Mouse (Mus musculus) large intestine, adult 2 months (tissue): Measurements from ENCODE around the gene Jmjd8. TPM values are rescaled to one million over a fixed set of nuclear protein-coding genes. Genes with fewer than 3 reads are reported as not detected.

Experiments used
- DNase-seq: peaks from one replicate; pipeline ENCODE4 v3.0.0-alpha.2; 2012; ENCODE audit warnings: low read depth, low spot score
- WGBS: fragments of 180-500 bp; shearing (Covaris S2); methylation state at CpG from one replicate; pipeline ENCODE4 v1.1.7; 2018; 5-methylcytosine and 5-hydroxymethylcytosine counted together
- polyA plus RNA-seq: library from polyadenylated mRNA; depleted of rRNA; stranded (reverse); fragments of >200 nt; gene quantifications from 2 replicates; pipeline ENCODE4 v1.2.3, GENCODE M21; 2012; rRNA removed

The Jmjd8 gene
- polyA plus RNA-seq, 1 experiment: 48.8 TPM

DNA sequence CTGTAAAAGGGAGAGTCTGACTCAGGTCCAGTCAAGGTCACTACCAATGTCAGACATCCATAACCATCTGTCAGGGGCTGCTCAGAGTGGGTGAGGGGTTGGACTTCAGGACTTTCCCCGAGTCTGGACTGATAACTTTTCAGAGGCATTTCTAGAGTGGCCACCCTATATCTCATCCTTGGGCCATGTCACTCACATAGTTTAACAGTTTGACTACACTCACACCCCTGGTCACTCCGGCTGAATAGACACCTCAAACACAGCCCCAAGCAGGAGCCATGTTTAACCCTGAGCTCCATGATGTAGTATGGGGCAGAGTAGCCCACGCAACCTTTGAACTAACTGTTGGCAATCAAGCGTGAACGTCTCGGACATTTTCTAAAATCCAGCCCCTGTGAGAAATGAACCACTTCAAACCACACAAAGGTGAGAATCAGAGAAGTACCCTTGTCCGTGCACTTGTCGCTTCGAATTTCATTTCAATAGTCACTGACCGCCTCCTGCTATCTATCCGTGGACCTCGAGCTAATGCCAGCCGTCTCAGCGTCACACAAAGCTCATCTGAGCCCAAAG lies 45.6 kb downstream of the Jmjd8 start:
- no peak for DNase-seq
- WGBS: 12% methylated on average over 14 of the region's 14 CpGs

DNA sequence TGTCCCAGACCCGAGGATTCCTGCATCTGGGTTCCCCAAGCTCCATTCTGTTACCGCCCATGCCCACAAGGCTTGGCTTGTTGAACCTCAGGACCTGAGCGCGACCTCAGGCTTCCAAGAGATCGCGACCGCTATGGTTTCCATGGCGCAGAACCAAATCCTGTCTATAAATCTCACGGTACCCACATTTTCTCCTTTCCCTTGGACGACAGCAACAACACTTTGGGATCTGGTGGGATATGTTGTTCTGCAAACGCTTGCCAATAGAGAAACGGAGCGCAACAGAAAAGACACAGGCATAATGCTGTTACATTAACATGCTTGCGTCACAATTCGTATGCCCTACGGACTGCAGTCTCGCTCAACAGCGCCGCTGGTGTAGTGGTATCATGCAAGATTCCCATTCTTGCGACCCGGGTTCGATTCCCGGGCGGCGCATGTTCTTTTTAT lies 46.1 kb downstream of the Jmjd8 start, which contains the start of gene Mettl26:
Gene Mettl26, plus strand, starts transcription at position 354 of the 450 bp plus-strand sequence.
- under 1% methylated on average over 25 of the region's 25 CpGs for WGBS
- peak; percentile 80 for DNase-seq

DNA sequence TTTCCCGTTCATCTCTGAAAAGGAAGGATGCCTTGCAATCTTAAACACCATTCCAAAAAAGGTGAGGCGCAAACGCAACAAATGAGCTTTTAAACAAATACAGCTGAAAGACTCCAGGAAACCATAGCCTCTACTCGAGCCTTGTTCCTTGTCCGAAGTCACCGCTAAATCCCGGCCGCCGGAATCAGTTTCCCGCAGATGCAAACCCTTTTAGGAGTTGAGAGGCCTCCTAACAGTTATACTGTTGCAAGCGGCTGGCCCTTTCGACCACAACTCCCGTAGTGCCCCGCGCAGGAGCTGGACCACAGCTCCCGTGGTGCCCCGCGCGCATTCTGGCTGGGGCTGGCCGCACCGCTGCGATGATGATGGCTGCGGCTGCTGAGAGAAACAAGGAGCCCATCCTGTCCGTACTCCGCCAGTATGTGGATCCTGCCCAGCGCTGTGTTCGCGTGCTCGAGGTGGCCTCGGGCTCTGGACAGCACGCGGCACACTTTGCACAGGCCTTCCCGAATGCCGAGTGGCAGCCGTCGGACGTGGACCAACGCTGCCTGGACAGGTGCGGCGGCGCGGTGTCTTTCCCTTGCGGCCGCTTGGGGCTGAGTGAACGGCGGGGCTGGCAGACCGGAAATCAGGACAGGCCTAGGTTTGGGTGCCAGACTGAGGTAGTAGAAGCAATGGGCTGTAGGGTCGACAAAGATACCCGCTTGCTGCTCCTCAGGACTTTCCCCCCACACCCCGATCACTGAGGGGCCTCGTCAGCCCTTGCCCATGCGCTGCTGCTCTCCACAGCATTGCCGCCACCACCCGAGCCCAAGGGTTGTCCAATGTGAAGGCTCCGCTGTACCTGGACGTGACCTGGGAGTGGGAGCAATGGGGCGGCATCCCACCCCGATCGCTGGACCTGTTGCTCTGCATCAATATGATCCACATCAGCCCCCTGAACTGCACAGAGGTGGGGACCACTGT lies 46.8 kb downstream of the Jmjd8 start:
- DNase-seq: peak; percentile 57
- 1% methylated on average over 59 of the region's 59 CpGs for WGBS

DNA sequence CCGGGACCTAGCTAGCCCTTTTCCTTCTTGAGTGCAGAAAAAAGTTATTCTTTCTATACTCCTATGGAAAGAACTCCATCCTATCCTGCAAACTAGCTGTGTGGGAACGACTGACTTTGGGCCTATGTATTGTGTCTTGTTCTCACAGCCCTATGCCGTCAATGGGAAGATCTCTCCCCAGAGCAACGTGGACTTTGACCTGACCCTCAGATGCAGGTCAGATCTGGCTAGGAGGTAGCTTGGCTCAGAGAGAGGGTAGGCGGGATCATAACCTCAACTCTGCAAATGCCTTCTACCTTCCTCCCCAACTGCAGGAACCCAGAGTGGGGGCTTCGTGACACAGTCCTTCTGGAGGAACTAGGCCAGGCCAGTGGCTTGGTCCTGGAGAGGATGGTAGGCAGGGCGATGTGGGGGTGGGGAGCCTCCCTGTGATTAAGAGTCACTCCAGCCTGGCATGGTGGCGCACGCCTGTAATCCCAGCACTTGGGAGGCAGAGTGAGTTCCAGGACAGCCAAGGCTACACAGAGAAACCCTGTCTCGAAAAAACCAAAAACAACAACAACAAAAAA lies 47.8 kb downstream of the Jmjd8 start:
- 46% methylated on average over 10 of the region's 10 CpGs for WGBS
- no peak for DNase-seq

DNA sequence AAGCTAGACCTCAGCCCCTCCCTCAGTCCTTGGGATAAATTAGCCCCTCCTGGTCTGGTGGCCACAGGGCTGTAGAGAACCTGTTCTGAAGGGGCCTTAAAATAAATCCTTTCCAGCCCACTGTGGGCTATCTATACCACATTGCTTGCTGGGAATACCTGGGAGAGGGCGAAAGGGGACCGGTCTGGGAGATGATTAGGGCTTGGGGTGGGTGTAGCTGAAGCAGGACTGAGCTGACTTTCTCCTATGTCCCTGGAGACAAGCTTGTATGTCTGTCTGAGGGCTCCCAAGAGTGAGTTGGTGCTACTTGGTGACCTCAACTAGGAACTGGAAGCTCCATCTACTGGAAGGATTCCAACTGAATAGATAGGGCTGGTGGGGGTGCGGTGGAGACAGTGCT lies 48.4 kb downstream of the Jmjd8 start:
- no peak for DNase-seq
- WGBS: 94% methylated on average over 3 of the region's 3 CpGs

DNA sequence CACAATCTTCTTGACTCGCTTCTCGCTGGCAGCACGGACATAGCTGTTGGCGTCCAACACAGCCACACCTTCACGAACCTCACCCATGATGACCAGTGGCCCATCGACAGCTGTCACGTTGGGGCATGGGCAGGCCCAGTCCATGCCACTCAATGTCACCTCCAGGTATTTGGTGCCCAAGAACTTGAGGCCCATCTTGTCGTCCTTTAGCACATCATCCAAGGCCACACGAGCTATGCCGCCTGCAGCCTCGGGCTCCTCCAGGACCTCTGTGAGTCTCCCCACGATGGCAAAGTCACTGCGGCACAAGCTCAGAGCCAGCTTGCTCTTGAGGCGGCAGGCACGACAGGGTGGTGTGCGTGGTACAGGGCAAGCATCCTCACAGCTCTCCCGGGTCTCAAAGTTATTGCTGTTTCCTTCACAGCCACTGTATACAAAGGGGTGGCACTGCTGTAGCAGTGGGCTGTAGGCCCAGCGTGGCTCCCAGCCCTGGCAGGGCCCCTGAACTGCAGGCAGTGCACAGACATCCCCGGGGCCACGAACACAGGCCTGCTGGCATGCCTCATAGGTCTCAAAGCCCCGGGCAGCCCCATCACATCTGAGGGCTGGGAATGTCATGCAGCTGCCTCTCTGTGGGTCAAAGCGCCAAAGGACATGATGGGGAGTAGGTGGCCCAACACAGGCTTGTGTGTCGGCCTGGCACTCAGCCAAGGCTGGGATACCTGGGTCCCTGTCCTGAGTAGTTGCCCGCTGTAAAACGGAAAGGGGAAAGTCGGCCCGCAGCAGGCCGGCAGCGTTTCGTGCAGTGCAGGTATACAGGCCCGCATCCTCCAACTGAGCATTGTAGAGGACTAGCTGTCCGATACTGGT lies 49.3 kb downstream of the Jmjd8 start:
- WGBS: 90% methylated on average over 32 of the region's 32 CpGs

DNA sequence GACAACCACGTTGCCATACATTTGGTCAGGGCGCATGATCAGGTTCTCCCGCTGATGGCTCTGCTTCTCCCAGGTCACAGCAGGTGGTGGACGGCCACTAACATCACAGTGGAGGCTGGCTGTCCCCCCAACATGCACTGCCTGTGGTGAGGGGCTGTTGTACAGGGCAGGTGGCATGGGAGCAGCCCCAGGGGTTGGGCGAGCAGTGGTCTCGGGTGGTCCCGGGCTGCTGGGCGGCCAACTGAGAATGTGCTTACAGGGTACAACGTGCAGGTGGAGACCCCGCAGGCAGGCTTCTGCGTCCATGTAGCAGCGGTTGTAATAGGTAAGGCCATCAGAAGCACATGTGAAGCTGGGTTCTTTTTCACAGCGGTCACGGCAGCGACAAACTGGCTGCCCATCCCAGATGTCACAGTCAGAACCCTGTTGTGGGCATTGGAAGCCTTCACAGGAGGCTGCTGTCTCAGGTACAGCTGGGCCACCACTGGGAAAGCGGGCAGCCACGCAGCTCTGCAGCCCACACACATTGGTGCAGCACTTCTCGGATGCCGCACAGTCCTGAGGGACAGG lies 50.0 kb downstream of the Jmjd8 start:
- no peak for DNase-seq

More for the DNA sequence above, 49.3 kb downstream of the Jmjd8 start:
- no peak for DNase-seq

DNA sequence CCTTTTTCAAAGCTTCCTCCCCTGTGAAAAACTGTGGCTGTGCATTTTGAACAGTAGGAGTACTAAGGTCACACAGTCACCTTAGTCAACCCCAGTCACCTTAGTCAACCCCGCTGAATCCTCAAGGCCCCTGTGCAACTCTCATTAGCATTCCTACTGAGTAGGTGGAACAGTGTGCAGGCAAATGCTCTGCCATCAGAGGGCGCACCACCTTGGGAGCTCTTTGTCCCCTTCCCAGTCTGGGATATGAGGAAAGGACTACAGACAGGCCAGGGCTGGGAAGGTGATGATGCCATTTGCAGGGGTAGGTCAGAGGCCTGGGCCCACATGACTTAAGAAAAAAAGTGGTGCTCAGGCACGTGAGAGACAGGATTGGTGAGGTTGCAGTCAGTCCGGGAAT lies 50.6 kb downstream of the Jmjd8 start:
- DNase-seq: no peak
- WGBS: 72% methylated on average over 4 of the region's 4 CpGs

More for the DNA sequence above, 50.0 kb downstream of the Jmjd8 start:
- WGBS: 94% methylated on average over 19 of the region's 19 CpGs

DNA sequence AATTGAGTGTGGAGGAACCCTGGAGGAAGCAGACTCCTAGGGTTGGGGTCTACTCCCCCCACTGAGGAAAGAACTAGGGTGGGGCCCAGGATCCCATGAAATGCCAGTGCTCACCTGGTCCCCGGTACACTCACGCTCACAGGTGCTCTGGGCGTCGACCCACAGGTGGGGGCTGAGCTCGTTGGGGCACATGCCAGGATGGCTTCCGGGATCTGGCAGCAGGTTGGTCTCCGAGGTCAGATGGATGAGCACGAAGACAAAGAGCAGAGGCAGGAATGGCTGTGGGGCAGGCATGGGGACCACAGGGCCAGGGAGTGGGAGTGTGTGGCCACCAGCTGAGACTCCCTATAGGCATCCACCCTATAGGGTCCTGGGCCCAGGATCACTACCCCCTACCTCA lies 51.1 kb downstream of the Jmjd8 start:
- no peak for DNase-seq
- WGBS: 67% methylated on average over 8 of the region's 8 CpGs

DNA sequence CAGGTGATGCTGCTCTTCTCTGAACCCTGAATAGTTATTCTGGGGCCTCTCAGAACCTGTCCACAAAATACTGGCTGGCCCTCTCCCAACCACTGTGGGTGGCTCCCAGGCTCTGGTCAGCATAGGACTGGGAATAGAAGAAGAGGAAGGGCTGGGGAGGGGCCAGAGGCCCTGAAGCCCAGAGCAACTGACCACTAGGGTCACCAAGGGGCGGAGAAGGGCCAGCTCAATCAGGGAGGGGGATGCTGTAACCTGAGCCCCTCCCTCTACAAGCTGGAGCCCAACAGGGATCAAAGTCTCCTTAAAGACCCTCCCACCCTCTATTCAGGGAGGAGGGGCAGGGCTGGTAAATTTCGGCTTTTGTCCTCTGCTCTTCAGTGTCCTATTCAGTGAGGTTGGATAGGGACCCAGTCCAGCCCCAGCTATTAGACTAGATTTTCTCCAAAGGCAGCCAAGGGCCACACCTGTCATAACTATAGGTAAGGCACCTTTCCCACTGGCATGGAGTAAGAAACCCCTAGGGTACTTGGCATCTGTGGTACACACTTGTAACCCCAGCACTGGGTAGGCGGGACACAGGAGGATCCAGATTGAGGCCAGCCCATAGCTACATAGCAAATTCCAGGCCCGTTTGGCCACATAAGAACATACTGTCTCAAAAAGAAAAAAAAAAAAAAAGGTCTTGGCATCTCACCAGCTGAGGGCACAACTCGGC lies 51.7 kb downstream of the Jmjd8 start, which contains the start of gene Wfikkn1:
Gene Wfikkn1, minus strand, starts transcription at position 663 of the 715 bp plus-strand sequence.
- DNase-seq: no peak
- WGBS: 56% methylated on average over 5 of the region's 5 CpGs

DNA sequence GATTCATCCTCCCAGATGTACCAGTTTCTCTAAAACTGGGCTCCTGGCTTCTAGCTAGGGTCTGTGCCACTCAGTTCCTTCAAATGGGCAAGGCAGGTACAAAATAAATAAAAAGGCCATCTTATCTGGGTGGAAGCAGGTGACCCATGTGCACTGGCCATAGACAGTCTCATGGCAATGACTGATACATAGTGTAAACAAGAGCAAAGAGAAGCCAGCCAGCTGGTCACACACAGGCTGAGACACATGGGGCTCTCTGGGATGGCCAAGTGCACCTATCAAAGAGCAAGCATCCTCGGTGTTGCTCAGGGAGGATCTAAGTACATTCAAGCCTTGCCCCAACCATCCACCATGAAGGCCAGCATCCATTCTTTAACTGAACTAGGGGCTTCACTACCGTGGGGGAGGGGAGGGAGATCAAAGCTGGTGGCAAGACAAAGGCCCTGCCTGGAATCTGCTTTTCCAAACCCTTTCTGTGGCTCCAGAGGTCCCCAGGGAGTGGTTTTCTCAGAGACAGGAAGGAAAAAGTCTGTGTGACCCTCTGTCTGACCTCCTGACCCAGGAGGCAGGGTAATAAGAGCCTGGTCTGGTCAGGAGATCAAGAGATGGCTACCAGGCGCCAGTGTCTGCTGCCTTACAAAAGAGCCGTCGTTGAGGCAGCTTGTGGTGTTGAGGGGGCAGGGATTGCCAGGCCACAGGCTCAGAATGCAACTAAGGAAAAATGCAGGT lies 52.4 kb downstream of the Jmjd8 start:
- no peak for DNase-seq
- WGBS: 56% methylated on average over 5 of the region's 5 CpGs

Other genes starting within 250 kb of the Jmjd8 start
- 14.0 and 14.2 TPM in 2 replicates for gene Lmf1, start 249.8 kb upstream of the Jmjd8 start, polyA plus RNA-seq
- 0.23 and 0.37 TPM in 2 replicates for gene Gng13, start 111.7 kb upstream of the Jmjd8 start, polyA plus RNA-seq
- gene Chtf18, start 101.4 kb upstream of the Jmjd8 start, polyA plus RNA-seq: 18.4 and 20.4 TPM in 2 replicates
- 22.1 and 22.9 TPM in 2 replicates for gene Rpusd1, start 101.2 kb upstream of the Jmjd8 start, polyA plus RNA-seq
- gene Mslnl, start 92.8 kb upstream of the Jmjd8 start, polyA plus RNA-seq: 0.24 and 0.26 TPM in 2 replicates
- 4.8 and 8.4 TPM in 2 replicates for gene Msln, start 74.5 kb upstream of the Jmjd8 start, polyA plus RNA-seq
- 19.6 and 30.2 TPM in 2 replicates for gene Narfl, start 55.1 kb upstream of the Jmjd8 start, polyA plus RNA-seq
- 24.0 and 26.6 TPM in 2 replicates for gene Haghl, start 43.2 kb upstream of the Jmjd8 start, polyA plus RNA-seq
- gene Ccdc78, start 42.3 kb upstream of the Jmjd8 start, polyA plus RNA-seq: 0.04 TPM in 1 of 2 replicates, not detected in the other
- 91.8 and 108 TPM in 2 replicates for gene Fam173a, start 36.0 kb upstream of the Jmjd8 start, polyA plus RNA-seq
- 1.3 TPM in 1 of 2 replicates, not detected in the other for gene AC134908.4, start 33.2 kb upstream of the Jmjd8 start, polyA plus RNA-seq
- gene Metrn, start 31.7 kb upstream of the Jmjd8 start, polyA plus RNA-seq: 20.9 and 26.5 TPM in 2 replicates
- 1.6 and 2.1 TPM in 2 replicates for gene Fbxl16, start 19.8 kb upstream of the Jmjd8 start, polyA plus RNA-seq
- gene Wdr24, start 5.2 kb upstream of the Jmjd8 start, polyA plus RNA-seq: 30.4 and 39.6 TPM in 2 replicates
- 155 and 157 TPM in 2 replicates for gene Stub1, start 4.5 kb downstream of the Jmjd8 start, polyA plus RNA-seq
- gene Rhbdl1, start 8.4 kb downstream of the Jmjd8 start, polyA plus RNA-seq: 4.1 and 4.6 TPM in 2 replicates
- 22.2 and 32.3 TPM in 2 replicates for gene Gm20683, start 12.9 kb downstream of the Jmjd8 start, polyA plus RNA-seq
- 59.9 and 83.1 TPM in 2 replicates for gene Rhot2, start 16.0 kb downstream of the Jmjd8 start, polyA plus RNA-seq
- 18.6 and 19.8 TPM in 2 replicates for gene Wdr90, start 32.6 kb downstream of the Jmjd8 start, polyA plus RNA-seq
- gene Mcrip2, start 39.9 kb downstream of the Jmjd8 start, polyA plus RNA-seq: 39.8 and 49.0 TPM in 2 replicates
- gene Mettl26, start 46.2 kb downstream of the Jmjd8 start, polyA plus RNA-seq: 78.7 and 115 TPM in 2 replicates
- 0.78 and 1.0 TPM in 2 replicates for gene Wfikkn1, start 52.0 kb downstream of the Jmjd8 start, polyA plus RNA-seq
- 38.0 and 40.7 TPM in 2 replicates for gene Rab40c, start 90.9 kb downstream of the Jmjd8 start, polyA plus RNA-seq
- gene Pigq, start 116.1 kb downstream of the Jmjd8 start, polyA plus RNA-seq: 73.7 and 90.3 TPM in 2 replicates
- gene Nhlrc4, start 116.1 kb downstream of the Jmjd8 start, polyA plus RNA-seq: not detected in 2 replicates
- not detected in 2 replicates for gene A930017K11Rik, start 123.7 kb downstream of the Jmjd8 start, polyA plus RNA-seq
- 26.1 and 44.5 TPM in 2 replicates for gene Capn15, start 156.9 kb downstream of the Jmjd8 start, polyA plus RNA-seq
- gene Rab11fip3, start 240.7 kb downstream of the Jmjd8 start, polyA plus RNA-seq: 41.3 and 65.7 TPM in 2 replicates